Comparison of ENCODE assay signal across 7 mouse cellular contexts in genomic region chr5:131584260-131585135, GRCm38 (mm10).
A peak's percentile ranks its signal among the peaks of the same experiment; 100 is the strongest.
DNase-seq lines count a peak whose midpoint lies in the region; ATAC-seq lines count a peak whose summit lies in the region.

No protein-coding gene starts in this region.

- H3K4me2 ChIP-seq in heart, embryonic 16.5 days (ENCODE audit: low read depth, low read length) = no peak overlapping the region
- no peak overlapping the region for H3K4me2 ChIP-seq in kidney, embryonic 14.5 days (replicated peaks; ENCODE audit: low read depth, low read length)

- no peaks in the 10 kb centered on the region for H3K27me3 ChIP-seq in heart, embryonic 16.5 days (ENCODE audit: control insufficient read depth, insufficient read depth, low read length)
- H3K27me3 ChIP-seq in kidney, embryonic 14.5 days (ENCODE audit: control insufficient read depth, insufficient read depth, low read length) = peaks cover 4% of the 10 kb centered on the region

- H3K9ac ChIP-seq in heart, embryonic 16.5 days (ENCODE audit: low read length) = no peak overlapping the region
- H3K9ac ChIP-seq in kidney, embryonic 14.5 days (ENCODE audit: low read depth, low read length) = no peak overlapping the region

- DNase-seq in embryo, embryonic 9.5 days (ENCODE audit: extremely low spot score) = peak; percentile 71
- DNase-seq in neural tube, embryonic 10.5 days (ENCODE audit: extremely low spot score, low spot score) = peak; percentile 63
- DNase-seq in spleen, postnatal 4 days (ENCODE audit: low spot score in 2 of 2) = no peak
- DNase-seq in gastrocnemius, postnatal 4 days (ENCODE audit: low spot score in 2 of 2) = no peak
- no peak for DNase-seq in thymus, postnatal 14 days

- 54% methylated on average over 12 of the region's 12 CpGs for whole genome bisulfite sequencing in heart, embryonic 16.5 days
- WGBS in kidney, embryonic 14.5 days = 18% methylated on average over 12 of the region's 12 CpGs

- no peak overlapping the region for H3K4me3 ChIP-seq in heart, embryonic 16.5 days (ENCODE audit: low read length)
- no peak overlapping the region for H3K4me3 ChIP-seq in kidney, embryonic 14.5 days (ENCODE audit: low read length)

- peaks cover 6% of the 10 kb centered on the region; the same call in 1 of the 2 replicates for H3K4me1 ChIP-seq in heart, embryonic 16.5 days (ENCODE audit: control insufficient read depth, insufficient read depth, low read length)
- H3K4me1 ChIP-seq in kidney, embryonic 14.5 days (ENCODE audit: control insufficient read depth, insufficient read depth, low read length) = peaks cover 48% of the 10 kb centered on the region

- no peak overlapping the region for H3K27ac ChIP-seq in heart, embryonic 16.5 days (ENCODE audit: low read length)
- no peak overlapping the region for H3K27ac ChIP-seq in kidney, embryonic 14.5 days (ENCODE audit: low read depth, low read length)

- 0 out of 2 replicates have a peak, but pooled peaks have one; percentile 23 for ATAC-seq in heart, embryonic 16.5 days (replicated peaks; ENCODE audit: extremely low read depth, insufficient read depth, low FRiP score)
- ATAC-seq in kidney, embryonic 14.5 days (ENCODE audit: low FRiP score, low TSS enrichment) = peak; percentile 84

- no peaks in the 10 kb centered on the region for H3K9me3 ChIP-seq in heart, embryonic 16.5 days (replicated peaks; ENCODE audit: control insufficient read depth, low read length)
- H3K9me3 ChIP-seq in kidney, embryonic 14.5 days (ENCODE audit: control insufficient read depth, low read length) = no peaks in the 10 kb centered on the region

- no peaks in the 10 kb centered on the region for H3K36me3 ChIP-seq in heart, embryonic 16.5 days (ENCODE audit: control insufficient read depth, insufficient read depth)
- H3K36me3 ChIP-seq in kidney, embryonic 14.5 days (ENCODE audit: control insufficient read depth, insufficient read depth, low read length) = no peaks in the 10 kb centered on the region

Comparison
In these comparisons a context has a peak if more than half of its experiments do, and no peak if none do; other contexts are left out.
1. DNase-seq: peak in embryo, embryonic 9.5 days (single experiment) and neural tube, embryonic 10.5 days (single experiment); none in spleen, postnatal 4 days (0 of 2), gastrocnemius, postnatal 4 days (0 of 2) and thymus, postnatal 14 days (single experiment).